Mouse (Mus musculus): Measurements from ENCODE around the gene Lpcat1. TPM values are rescaled to one million over a fixed set of nuclear protein-coding genes. Genes with fewer than 3 reads are reported as not detected.

Lpcat1 gene
- polyA plus RNA-seq, 1 experiment from 2014 or later = 73.8 TPM

DNA sequence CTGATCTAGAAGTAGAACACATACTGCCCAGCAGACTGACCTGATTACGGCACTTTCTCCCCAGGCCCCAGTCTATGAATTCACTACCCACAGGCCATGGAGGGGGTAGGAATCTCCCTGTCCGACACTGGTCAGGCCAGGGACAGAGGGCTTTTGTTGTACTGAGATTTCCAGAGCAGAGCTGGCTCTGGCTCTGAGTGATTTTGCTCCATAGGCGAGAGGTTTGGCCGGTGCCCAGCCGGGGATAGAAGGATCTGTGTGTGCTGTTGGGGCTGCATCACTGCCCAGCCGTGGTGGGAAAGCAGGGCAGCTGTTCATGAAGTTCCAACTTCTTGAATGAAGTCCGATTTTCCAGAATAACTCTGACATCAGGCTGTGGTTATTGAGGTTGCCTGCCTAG is 20.1 kb upstream of the Lpcat1 start:
- H3K4me1 ChIP-seq (replicated peaks) = peaks cover 77% of the 10 kb centered on the region
- H3K9me3 ChIP-seq (replicated peaks) = no peaks in the 10 kb centered on the region
- H3K4me3 ChIP-seq (replicated peaks) = no peak overlapping the region
- peak overlapping the region; percentile 47 for H3K9ac ChIP-seq
- peak overlapping the region; percentile 64 for H3K4me2 ChIP-seq
- no peaks in the 10 kb centered on the region for H3K36me3 ChIP-seq (replicated peaks)
- no peaks in the 10 kb centered on the region for H3K27me3 ChIP-seq
- 54% methylated on average over 7 of the region's 7 CpGs for WGBS (ENCODE audit: insufficient replicate concordance)
- H3K27ac ChIP-seq (replicated peaks) = peak overlapping the region; percentile 99
- no peak for ATAC-seq (ENCODE audit: insufficient read depth)

- no peak overlapping the region for H3K4me3 ChIP-seq (replicated peaks)
- H3K9ac ChIP-seq = no peak overlapping the region
- H3K27ac ChIP-seq (replicated peaks) = peak overlapping the region; percentile 99
- no peak overlapping the region for H3K4me2 ChIP-seq
- H3K4me1 ChIP-seq (replicated peaks) = peaks cover 72% of the 10 kb centered on the region
- no peaks in the 10 kb centered on the region for H3K36me3 ChIP-seq (replicated peaks)
- H3K27me3 ChIP-seq = no peaks in the 10 kb centered on the region
- ATAC-seq (ENCODE audit: insufficient read depth) = no peak
- H3K9me3 ChIP-seq (replicated peaks) = no peaks in the 10 kb centered on the region
- WGBS (ENCODE audit: insufficient replicate concordance) = 46% methylated on average over 2 of the region's 2 CpGs
Observed at GRCm38 (mm10) chr13:73447478-73447877, 19.5 kb upstream of the Lpcat1 start.

DNA sequence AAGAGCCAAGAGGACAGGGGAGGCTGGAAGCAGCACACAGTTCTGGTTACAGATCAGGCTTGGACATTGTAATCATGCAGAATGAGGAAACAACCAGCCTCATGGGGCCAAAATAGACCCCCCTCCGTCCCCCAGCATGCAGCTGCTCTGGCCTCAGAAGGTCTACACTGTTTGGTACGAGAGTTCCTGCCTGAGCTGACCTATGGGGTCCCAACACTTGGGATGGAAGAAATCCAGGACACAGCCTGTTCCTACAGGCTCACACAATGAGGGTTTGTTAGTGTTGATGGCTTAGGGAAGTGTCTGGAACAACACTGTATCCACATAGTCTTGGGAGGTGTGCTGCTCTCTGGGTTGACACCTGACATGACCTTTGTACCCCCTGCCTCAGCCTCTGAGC is 18.8 kb upstream of the Lpcat1 start:
- Histone ChIP-seq H3K4me3 (replicated peaks) (no peak overlapping the region), H3K9me3 (replicated peaks) (no peaks in the 10 kb centered on the region), H3K4me1 (replicated peaks) (peaks cover 65% of the 10 kb centered on the region), H3K9ac (no peak overlapping the region; the same call in 1 of the 2 replicates), H3K4me2 (no peak overlapping the region), H3K36me3 (replicated peaks) (no peaks in the 10 kb centered on the region), H3K27me3 (no peaks in the 10 kb centered on the region), H3K27ac (replicated peaks) (peak overlapping the region; percentile 99)
- ATAC-seq (ENCODE audit: insufficient read depth) = no peak
- WGBS (ENCODE audit: insufficient replicate concordance) = 61% methylated on average over 2 of the region's 2 CpGs

- 85% methylated on average over 3 of the region's 3 CpGs for WGBS (ENCODE audit: insufficient replicate concordance)
- ATAC-seq (ENCODE audit: insufficient read depth) = no peak
- Histone ChIP-seq H3K4me1 (replicated peaks) (peaks cover 59% of the 10 kb centered on the region), H3K9ac (no peak overlapping the region; the same call in 1 of the 2 replicates), H3K27me3 (no peaks in the 10 kb centered on the region), H3K27ac (replicated peaks) (peak overlapping the region; percentile 99), H3K4me2 (no peak overlapping the region), H3K4me3 (replicated peaks) (no peak overlapping the region), H3K36me3 (replicated peaks) (no peaks in the 10 kb centered on the region), H3K9me3 (replicated peaks) (no peaks in the 10 kb centered on the region)
Observed at GRCm38 (mm10) chr13:73448723-73449122, 18.3 kb upstream of the Lpcat1 start.

- Histone ChIP-seq H3K27ac (replicated peaks) (no peak overlapping the region), H3K36me3 (replicated peaks) (no peaks in the 10 kb centered on the region), H3K9ac (0 out of 2 replicates have a peak overlapping the region, but pooled peaks have one; percentile 32), H3K4me3 (replicated peaks) (no peak overlapping the region), H3K27me3 (no peaks in the 10 kb centered on the region), H3K4me1 (replicated peaks) (peaks cover 45% of the 10 kb centered on the region), H3K9me3 (replicated peaks) (no peaks in the 10 kb centered on the region), H3K4me2 (no peak overlapping the region)
- WGBS (ENCODE audit: insufficient replicate concordance) = 77% methylated on average over 3 of the region's 3 CpGs
- ATAC-seq (ENCODE audit: insufficient read depth) = no peak
Observed at GRCm38 (mm10) chr13:73453503-73454217, 13.3 kb upstream of the Lpcat1 start.

- no peak overlapping the region for H3K4me2 ChIP-seq
- H3K4me1 ChIP-seq (replicated peaks) = peaks cover 55% of the 10 kb centered on the region
- 61% methylated on average over 3 of the region's 3 CpGs for WGBS (ENCODE audit: insufficient replicate concordance)
- H3K27me3 ChIP-seq = no peaks in the 10 kb centered on the region
- H3K4me3 ChIP-seq (replicated peaks) = no peak overlapping the region
- H3K27ac ChIP-seq (replicated peaks) = no peak overlapping the region
- H3K9me3 ChIP-seq (replicated peaks) = no peaks in the 10 kb centered on the region
- no peak overlapping the region for H3K9ac ChIP-seq
- ATAC-seq (ENCODE audit: insufficient read depth) = no peak
- H3K36me3 ChIP-seq (replicated peaks) = no peaks in the 10 kb centered on the region
Observed at GRCm38 (mm10) chr13:73455328-73455727, 11.7 kb upstream of the Lpcat1 start.

- WGBS (ENCODE audit: insufficient replicate concordance) = 80% methylated on average over 4 of the region's 4 CpGs
- H3K9me3 ChIP-seq (replicated peaks) = no peaks in the 10 kb centered on the region
- H3K4me2 ChIP-seq = no peak overlapping the region
- no peaks in the 10 kb centered on the region for H3K27me3 ChIP-seq
- no peak overlapping the region for H3K27ac ChIP-seq (replicated peaks)
- ATAC-seq (ENCODE audit: insufficient read depth) = no peak
- H3K36me3 ChIP-seq (replicated peaks) = no peaks in the 10 kb centered on the region
- no peak overlapping the region for H3K9ac ChIP-seq
- no peak overlapping the region for H3K4me3 ChIP-seq (replicated peaks)
- H3K4me1 ChIP-seq (replicated peaks) = peaks cover 52% of the 10 kb centered on the region
Observed at GRCm38 (mm10) chr13:73457301-73457700, 9.7 kb upstream of the Lpcat1 start.

- H3K9me3 ChIP-seq (replicated peaks) = no peaks in the 10 kb centered on the region
- no peak overlapping the region for H3K4me3 ChIP-seq (replicated peaks)
- no peaks in the 10 kb centered on the region for H3K27me3 ChIP-seq
- WGBS (ENCODE audit: insufficient replicate concordance) = 52% methylated on average over 2 of the region's 2 CpGs
- H3K4me2 ChIP-seq = no peak overlapping the region
- H3K36me3 ChIP-seq (replicated peaks) = no peaks in the 10 kb centered on the region
- no peak overlapping the region for H3K27ac ChIP-seq (replicated peaks)
- peaks cover 52% of the 10 kb centered on the region for H3K4me1 ChIP-seq (replicated peaks)
- no peak for ATAC-seq (ENCODE audit: insufficient read depth)
- no peak overlapping the region for H3K9ac ChIP-seq
Observed at GRCm38 (mm10) chr13:73457741-73458140, 9.3 kb upstream of the Lpcat1 start.

- Histone ChIP-seq H3K36me3 (replicated peaks) (no peaks in the 10 kb centered on the region), H3K27me3 (no peaks in the 10 kb centered on the region), H3K9me3 (replicated peaks) (no peaks in the 10 kb centered on the region), H3K9ac (no peak overlapping the region), H3K4me1 (replicated peaks) (peaks cover 56% of the 10 kb centered on the region), H3K4me3 (replicated peaks) (no peak overlapping the region), H3K4me2 (no peak overlapping the region), H3K27ac (replicated peaks) (peak overlapping the region; percentile 4; the same call in 1 of the 2 replicates)
- WGBS (ENCODE audit: insufficient replicate concordance) = 59% methylated on average over 5 of the region's 5 CpGs
- ATAC-seq (ENCODE audit: insufficient read depth) = no peak
Observed at GRCm38 (mm10) chr13:73458719-73459118, 8.3 kb upstream of the Lpcat1 start.

DNA sequence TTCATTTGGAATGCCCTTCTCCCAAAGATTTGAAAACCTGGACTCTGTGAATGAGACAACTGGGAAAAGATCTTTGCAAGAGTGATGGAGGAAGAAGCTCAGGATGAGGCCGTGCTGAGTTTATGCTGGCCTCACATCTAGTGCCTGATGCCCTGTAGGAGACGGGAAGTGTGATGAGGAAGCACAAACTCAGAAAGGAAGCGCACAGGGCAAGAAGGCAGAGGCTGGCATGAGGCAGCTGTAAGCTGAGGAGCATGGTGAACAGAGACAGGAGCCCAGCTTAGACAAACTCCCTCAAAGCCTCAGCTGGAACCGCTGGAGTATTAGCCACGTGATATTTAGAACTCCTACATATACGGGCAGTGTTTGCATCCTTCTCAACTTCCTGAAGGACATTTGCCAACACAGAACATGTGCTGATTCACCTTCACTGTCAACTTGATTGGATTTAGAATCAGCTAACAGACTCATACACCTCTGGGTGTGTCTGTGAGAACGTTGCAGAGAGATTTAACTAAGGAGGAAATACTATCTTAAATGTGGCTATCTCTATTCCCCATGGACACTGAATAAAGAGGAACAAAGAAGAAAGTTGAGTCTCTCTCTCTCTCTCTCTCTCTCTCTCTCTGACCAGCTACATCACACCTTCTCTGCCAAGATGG is 7.7 kb upstream of the Lpcat1 start:
- Histone ChIP-seq H3K36me3 (replicated peaks) (no peaks in the 10 kb centered on the region), H3K9me3 (replicated peaks) (no peaks in the 10 kb centered on the region), H3K27ac (replicated peaks) (0 out of 2 replicates have a peak overlapping the region, but pooled peaks have one; percentile 4), H3K4me1 (replicated peaks) (peaks cover 57% of the 10 kb centered on the region), H3K9ac (no peak overlapping the region), H3K4me3 (replicated peaks) (no peak overlapping the region), H3K4me2 (no peak overlapping the region), H3K27me3 (no peaks in the 10 kb centered on the region)
- WGBS (ENCODE audit: insufficient replicate concordance) = 22% methylated on average over 7 of the region's 7 CpGs
- ATAC-seq (ENCODE audit: insufficient read depth) = peak; percentile 34; the same call in 1 of the 2 replicates

DNA sequence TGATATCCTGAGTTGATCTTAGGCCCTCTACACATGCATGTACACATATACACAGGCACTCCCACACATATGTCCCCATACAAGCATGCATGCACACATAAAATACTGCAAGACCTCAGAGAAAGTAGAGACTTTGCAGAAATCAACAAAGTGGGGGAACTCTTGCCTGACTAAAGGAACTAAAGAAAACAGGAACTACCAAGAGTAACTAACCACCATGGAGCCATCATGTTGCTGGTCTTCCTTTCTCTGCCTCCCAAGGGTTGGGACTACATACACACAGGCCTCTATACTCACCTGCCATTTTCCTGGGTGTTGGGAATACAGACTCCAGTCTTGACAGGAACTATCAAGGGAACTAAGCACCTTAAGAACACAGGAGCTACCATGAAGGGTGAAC is 5.4 kb upstream of the Lpcat1 start:
- H3K27ac ChIP-seq (replicated peaks) = no peak overlapping the region
- ATAC-seq (ENCODE audit: insufficient read depth) = no peak

More for the DNA sequence above, 5.4 kb upstream of the Lpcat1 start:
- no peaks in the 10 kb centered on the region for H3K36me3 ChIP-seq (replicated peaks)
- no peak overlapping the region for H3K4me3 ChIP-seq (replicated peaks)
- H3K4me2 ChIP-seq = no peak overlapping the region
- peaks cover 59% of the 10 kb centered on the region for H3K4me1 ChIP-seq (replicated peaks)
- no peaks in the 10 kb centered on the region for H3K27me3 ChIP-seq
- H3K9ac ChIP-seq = no peak overlapping the region
- H3K9me3 ChIP-seq (replicated peaks) = no peaks in the 10 kb centered on the region
